Comparison of ENCODE assay signal across 8 mouse cellular contexts in the genomic region with DNA sequence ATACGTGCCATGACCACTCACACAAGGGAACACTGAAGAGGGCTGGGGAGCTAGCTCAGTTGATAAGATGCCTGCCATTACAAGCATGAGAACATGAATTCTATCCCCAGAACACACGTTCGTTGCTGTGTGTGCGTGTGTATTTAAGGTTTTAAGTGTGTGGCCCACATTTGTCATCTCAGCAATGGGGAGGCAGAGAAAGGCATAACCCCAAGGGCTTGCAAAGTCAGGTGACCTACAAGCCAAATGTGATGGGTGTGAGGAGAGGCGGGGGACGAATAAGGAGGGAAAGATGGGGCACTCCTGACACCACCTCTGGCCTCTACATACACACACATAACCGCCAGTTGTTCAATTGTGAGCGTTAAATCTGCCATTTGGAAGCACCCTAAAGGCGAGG.
DNase-seq lines count a peak whose midpoint lies in the region; ATAC-seq and TF ChIP-seq lines count a peak whose summit lies in the region.

No protein-coding gene starts in this region.

- no peaks in the 10 kb centered on the region for H3K36me3 ChIP-seq in testis, adult 2 months (ENCODE audit: control insufficient read depth, insufficient read depth, low read length)
- no peaks in the 10 kb centered on the region for H3K36me3 ChIP-seq in liver, embryonic 13.5 days

- no peak for TF ChIP-seq POLR2A in testis, adult 2 months (IDR thresholded peaks at IDR 0.05; ENCODE audit: control insufficient read depth, low read depth, low read length)

- no peak for TF ChIP-seq CTCF in testis, adult 2 months (IDR thresholded peaks at IDR 0.05; ENCODE audit: control insufficient read depth, insufficient read depth, insufficient replicate concordance, low read depth, low read length)

- DNase-seq in CD4-positive, CD25-positive, alpha-beta regulatory T cell, adult 2 months (ENCODE audit: low read depth, low spot score): peak; percentile 17
- no peak for DNase-seq in testis, postnatal 14 days (ENCODE audit: low spot score)
- no peak for DNase-seq in liver, embryonic 13.5 days
- peak; percentile 18 for DNase-seq in yolk sac, embryonic 10.5 days (ENCODE audit: low spot score)
- no peak for DNase-seq in embryo, embryonic 9.5 days (ENCODE audit: extremely low spot score)
- DNase-seq in right cerebral cortex, postnatal 4 days: no peak

- peak overlapping the region; percentile 95 for H3K4me3 ChIP-seq in testis, adult 2 months (ENCODE audit: control insufficient read depth, low read depth, low read length)
- peak overlapping the region; percentile 80 for H3K4me3 ChIP-seq in liver, embryonic 13.5 days (replicated peaks)

- H3K9me3 ChIP-seq in liver, embryonic 13.5 days (replicated peaks): no peaks in the 10 kb centered on the region

- ATAC-seq in CD4-positive, CD25-positive, alpha-beta regulatory T cell, adult 4 months: no peak
- ATAC-seq in liver, embryonic 13.5 days (ENCODE audit: low read depth): no peak

- peak overlapping the region; percentile 82 for H3K4me2 ChIP-seq in liver, embryonic 13.5 days

- 78% methylated on average over 9 of the region's 9 CpGs for WGBS in liver, embryonic 13.5 days (ENCODE audit: insufficient replicate concordance)

- peak overlapping the region; percentile 86; the same call in 1 of the 2 replicates for H3K27ac ChIP-seq in testis, adult 2 months (ENCODE audit: control insufficient read depth, insufficient read depth, low read depth, low read length)
- peak overlapping the region; percentile 80 for H3K27ac ChIP-seq in liver, embryonic 13.5 days

- H3K9ac ChIP-seq in liver, embryonic 13.5 days: peak overlapping the region; percentile 80

- H3K4me1 ChIP-seq in testis, adult 2 months (ENCODE audit: control insufficient read depth, insufficient read depth, low read length): peaks cover 3% of the 10 kb centered on the region
- peaks cover 16% of the 10 kb centered on the region for H3K4me1 ChIP-seq in liver, embryonic 13.5 days (replicated peaks)

- H3K27me3 ChIP-seq in testis, adult 2 months (ENCODE audit: control insufficient read depth, insufficient read depth, low read length): no peaks in the 10 kb centered on the region
- no peaks in the 10 kb centered on the region for H3K27me3 ChIP-seq in liver, embryonic 13.5 days

Comparison
In these comparisons a context has a peak if more than half of its experiments do, and no peak if none do; other contexts are left out.
1. DNase-seq: peak in CD4-positive, CD25-positive, alpha-beta regulatory T cell, adult 2 months (single experiment) and yolk sac, embryonic 10.5 days (single experiment); none in testis, postnatal 14 days (single experiment), liver, embryonic 13.5 days (single experiment), embryo, embryonic 9.5 days (single experiment) and right cerebral cortex, postnatal 4 days (single experiment).